Mouse (Mus musculus) liver, postnatal 0 days (tissue): ENCODE measurements around the gene Mylk2. TPM values are rescaled to one million over a fixed set of nuclear protein-coding genes. Genes with fewer than 3 reads are reported as not detected.
A peak's percentile ranks its signal among the peaks of the same experiment; 100 is the strongest.

Experiments
- ATAC-seq: fragments of 200-750 bp; cut with Nextera tagmentation; 2 replicates; pipeline ENCODE4 v1.8.0; 2017; ENCODE audit warnings: mild to moderate bottlenecking, moderate library complexity
- DNase-seq: peaks from one replicate; pipeline ENCODE4 v3.0.0-alpha.2; 2016
- H3K27ac ChIP-seq: fragments of 300-500 bp; sonication (generic); 2 replicates; pipeline ENCODE4 v1.5.1; 2014; ENCODE audit warnings: antibody characterized with exemption, moderate library complexity, mild to moderate bottlenecking, low read depth
- H3K27me3 ChIP-seq: fragments of 300-500 bp; sonication (generic); 2 replicates; pipeline ENCODE4 v1.6.1; 2014; ENCODE audit warnings: low read length, control low read depth, mixed read lengths; ENCODE audit not compliant: insufficient read depth
- H3K36me3 ChIP-seq: fragments of 300-500 bp; sonication (generic); replicated peaks from 2 replicates; pipeline ENCODE4 v1.6.1; 2014; ENCODE audit warnings: mild to moderate bottlenecking, control low read depth, low read length, moderate library complexity, mixed read lengths; ENCODE audit not compliant: insufficient read depth
- H3K4me1 ChIP-seq: fragments of 300-500 bp; sonication (generic); 2 replicates; pipeline ENCODE4 v1.6.1; 2014; ENCODE audit warnings: antibody characterized with exemption, mild to moderate bottlenecking, control low read depth; ENCODE audit not compliant: insufficient read depth
- H3K4me2 ChIP-seq: fragments of 300-500 bp; sonication (generic); 2 replicates; pipeline ENCODE4 v1.6.1; 2014; ENCODE audit warnings: low read depth, mild to moderate bottlenecking, low read length, moderate library complexity, mixed read lengths
- H3K4me3 ChIP-seq: fragments of 300-500 bp; sonication (generic); 2 replicates; pipeline ENCODE4 v1.5.1; 2014; ENCODE audit warnings: low read depth, low read length
- H3K9ac ChIP-seq: fragments of 300-500 bp; sonication (generic); replicated peaks from 2 replicates; pipeline ENCODE4 v1.6.1; 2014; ENCODE audit warnings: mild to moderate bottlenecking, moderate library complexity
- H3K9me3 ChIP-seq: fragments of 300-500 bp; sonication (generic); 2 replicates; pipeline ENCODE4 v1.6.1; 2016; ENCODE audit warnings: mild to moderate bottlenecking, control low read depth, low read length, mixed read lengths
- CTCF ChIP-seq: sonication (generic); IDR thresholded peaks from 2 replicates; pipeline ENCODE4 v1.5.1; 2016; ENCODE audit warnings: antibody characterized with exemption, low read depth
- EP300 ChIP-seq: IDR thresholded peaks from 2 replicates; pipeline ENCODE4 v1.6.1; 2016; ENCODE audit warnings: antibody characterized with exemption, low read depth, mild to moderate bottlenecking
- WGBS: fragments of 180-500 bp; shearing (Covaris S2); extraction: QIAGEN DNeasy Blood & Tissue Kit; methylation state at CpG from one replicate; pipeline ENCODE4 v1.1.7; 2014; ENCODE audit not compliant: insufficient replicate concordance; 5-methylcytosine and 5-hydroxymethylcytosine counted together
- polyA plus RNA-seq: library from polyadenylated mRNA; unstranded; fragments of >200 nt; fragmentation: Nextera tagmentation; extraction: Ambion mirVana; gene quantifications from 2 replicates; pipeline ENCODE4 v1.2.1, GENCODE M21; 2015

The Mylk2 gene
- polyA plus RNA-seq, 1 experiment from 2014 or later, result not detected

DNA sequence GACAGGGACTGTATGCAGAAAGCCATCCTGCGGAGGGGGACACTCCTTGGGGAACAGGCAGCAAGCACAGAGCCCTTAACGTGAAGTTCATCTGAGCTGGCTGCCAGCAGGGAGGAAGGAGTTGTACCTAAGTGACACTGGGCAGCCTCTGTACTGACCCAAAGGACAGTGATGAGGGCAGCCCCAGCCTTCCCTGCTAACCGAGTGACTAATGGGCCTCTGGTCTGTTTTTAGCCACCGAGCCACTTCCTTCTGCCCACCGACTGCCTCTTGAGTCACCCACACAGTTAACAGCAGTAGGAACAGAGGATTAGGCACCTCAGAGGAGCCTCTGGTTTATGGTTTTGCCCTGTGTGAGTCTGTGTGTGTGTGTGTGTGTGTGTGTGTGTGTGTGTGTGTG lies 16.2 kb downstream of the Mylk2 start:
- DNase-seq, result no peak
- H3K27ac ChIP-seq, result no peak overlapping the region
- H3K36me3 ChIP-seq, result no peaks in the 10 kb centered on the region
- H3K4me3 ChIP-seq, result no peak overlapping the region
- TF ChIP-seq CTCF, result no peak
- no peak for TF ChIP-seq EP300
- H3K4me1 ChIP-seq, result peaks cover 6% of the 10 kb centered on the region; the same call in 1 of the 2 replicates
- ATAC-seq, result peak; percentile 31; the same call in 1 of the 2 replicates
- H3K4me2 ChIP-seq, result no peak overlapping the region
- 39% methylated on average over 5 of the region's 5 CpGs for WGBS
- H3K9ac ChIP-seq, result no peak overlapping the region
- H3K27me3 ChIP-seq, result no peaks in the 10 kb centered on the region
- no peaks in the 10 kb centered on the region for H3K9me3 ChIP-seq

DNA sequence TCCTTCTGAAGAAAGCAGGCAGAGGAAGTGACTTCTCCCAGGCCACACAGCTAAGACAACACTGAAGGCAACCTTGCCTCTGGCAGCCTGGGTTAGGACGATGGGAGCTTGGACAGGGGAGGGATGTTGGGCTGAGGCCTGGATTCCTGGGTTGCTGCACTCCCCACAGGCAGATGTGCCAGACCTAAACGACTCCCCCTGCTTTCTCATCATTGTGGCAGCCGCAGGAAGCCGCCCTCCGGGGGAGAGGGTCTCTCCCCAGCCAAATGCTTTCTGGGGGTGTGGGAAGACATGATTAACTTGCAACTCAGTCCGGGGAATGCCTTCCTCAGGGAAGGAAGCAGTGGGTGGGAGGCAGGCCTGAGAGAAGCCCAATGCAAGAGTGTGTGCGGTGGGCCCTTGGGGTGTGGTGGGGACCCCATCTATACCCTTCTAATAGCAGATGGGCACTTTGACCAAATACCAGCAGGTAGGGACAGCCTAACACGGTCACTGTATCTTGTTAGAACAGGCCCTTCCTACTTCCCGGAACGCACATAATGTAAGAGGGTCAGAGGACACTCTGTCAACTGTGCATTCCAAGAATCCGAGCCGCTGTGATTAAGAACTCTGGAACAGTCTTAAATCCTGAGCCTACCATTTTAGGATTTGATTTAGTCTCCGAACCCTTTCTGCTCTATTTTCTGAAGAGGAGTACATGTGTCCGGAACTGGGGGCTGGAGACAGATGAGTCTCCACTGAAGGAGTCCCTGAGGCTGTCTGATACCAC lies 17.3 kb downstream of the Mylk2 start:
- Histone ChIP-seq H3K27me3 (no peaks in the 10 kb centered on the region), H3K4me3 (no peak overlapping the region), H3K36me3 (no peaks in the 10 kb centered on the region), H3K4me1 (peaks cover 6% of the 10 kb centered on the region; the same call in 1 of the 2 replicates), H3K9ac (no peak overlapping the region), H3K9me3 (no peaks in the 10 kb centered on the region), H3K27ac (peak overlapping the region; percentile 39), H3K4me2 (no peak overlapping the region)
- ATAC-seq (no peak), DNase-seq (no peak)
- WGBS, result 55% methylated on average over 14 of the region's 14 CpGs
- TF ChIP-seq CTCF (no peak), EP300 (no peak)

DNA sequence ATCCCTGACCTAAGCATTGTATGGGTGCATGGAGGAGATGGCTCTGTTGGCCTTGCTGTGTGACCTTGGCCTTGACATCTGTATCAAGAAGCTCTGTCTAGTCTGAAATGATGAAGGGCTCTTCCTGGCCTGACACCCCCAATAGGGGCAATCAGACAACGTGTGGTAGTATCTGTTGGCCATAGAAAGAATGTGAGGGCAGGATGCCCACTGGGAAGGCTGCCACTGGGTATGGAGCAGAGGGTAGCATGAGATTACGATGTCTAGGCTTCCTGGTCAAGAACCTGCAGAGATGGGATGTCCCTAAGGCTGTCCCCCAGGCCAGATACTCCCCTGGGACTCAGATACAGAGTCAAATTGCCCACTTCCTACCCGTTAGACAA lies 17.8 kb downstream of the Mylk2 start:
- peak overlapping the region; percentile 39; the same call in 1 of the 2 replicates for H3K27ac ChIP-seq
- 61% methylated on average over 3 of the region's 3 CpGs for WGBS
- DNase-seq, result no peak
- H3K36me3 ChIP-seq, result no peaks in the 10 kb centered on the region
- peaks cover 6% of the 10 kb centered on the region; the same call in 1 of the 2 replicates for H3K4me1 ChIP-seq
- ATAC-seq, result no peak
- H3K4me2 ChIP-seq, result no peak overlapping the region
- H3K4me3 ChIP-seq, result no peak overlapping the region
- H3K9ac ChIP-seq, result no peak overlapping the region
- no peak for TF ChIP-seq CTCF
- no peak for TF ChIP-seq EP300
- no peaks in the 10 kb centered on the region for H3K27me3 ChIP-seq
- H3K9me3 ChIP-seq, result no peaks in the 10 kb centered on the region

DNA sequence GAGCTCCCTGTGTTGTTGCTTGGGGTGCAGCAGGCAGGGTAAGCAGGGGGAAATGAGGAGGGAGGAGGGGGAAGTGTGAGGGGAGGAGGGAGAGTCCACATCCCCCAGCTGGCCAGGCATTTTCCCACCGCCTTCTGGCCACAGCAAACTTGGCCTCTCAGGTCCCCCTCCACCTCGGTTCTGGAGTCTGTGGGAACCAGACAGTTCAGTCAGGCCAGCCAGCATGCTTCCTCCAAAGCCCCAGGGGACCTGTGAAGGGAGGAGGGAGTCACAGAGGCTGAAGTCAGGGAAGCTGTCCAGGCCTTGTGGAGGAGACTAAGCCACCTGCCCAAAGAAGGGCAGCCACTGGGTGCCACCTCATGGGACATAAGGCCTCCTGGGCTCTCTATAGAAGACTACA lies 19.1 kb downstream of the Mylk2 start:
- Histone ChIP-seq H3K4me2 (no peak overlapping the region), H3K9me3 (no peaks in the 10 kb centered on the region), H3K36me3 (no peaks in the 10 kb centered on the region), H3K27ac (0 out of 2 replicates have a peak overlapping the region, but pooled peaks have one; percentile 34), H3K9ac (no peak overlapping the region), H3K4me3 (no peak overlapping the region), H3K4me1 (peaks cover 4% of the 10 kb centered on the region; the same call in 1 of the 2 replicates), H3K27me3 (no peaks in the 10 kb centered on the region)
- no peak for ATAC-seq
- 15% methylated on average over 2 of the region's 2 CpGs for WGBS
- TF ChIP-seq CTCF (no peak), EP300 (no peak)
- no peak for DNase-seq

DNA sequence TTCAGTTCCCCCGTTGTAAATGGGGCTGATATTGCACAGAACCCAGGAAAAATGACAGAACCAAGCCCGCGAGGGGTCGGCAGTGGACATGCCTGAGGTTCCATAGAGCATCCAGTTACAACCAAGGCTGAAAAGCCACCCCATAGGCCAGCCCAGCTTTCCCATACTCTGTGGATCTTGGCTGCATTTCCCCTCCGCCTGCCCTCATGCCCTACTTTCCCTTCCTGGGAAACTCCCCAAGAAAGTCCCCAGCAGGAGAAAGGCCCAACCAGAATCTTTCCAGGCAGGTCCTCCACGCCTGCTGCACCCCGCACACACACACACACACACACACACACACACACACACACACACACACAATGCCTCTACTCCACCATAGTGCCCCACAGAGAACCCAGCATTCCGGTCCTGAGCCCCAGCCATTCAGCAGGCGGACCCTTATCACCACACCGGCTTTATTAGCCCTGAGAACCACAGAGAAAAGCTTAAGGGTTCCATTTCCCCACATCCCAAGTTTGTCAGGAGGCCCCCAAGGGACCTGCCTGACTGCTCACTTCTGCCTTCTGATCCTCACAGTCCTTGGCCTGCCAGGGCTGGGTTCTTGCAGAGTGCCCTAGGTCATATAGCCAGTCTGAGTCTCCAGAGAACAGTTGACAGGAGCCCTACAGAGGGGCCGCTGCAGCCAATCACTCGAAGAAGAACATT lies 20.5 kb downstream of the Mylk2 start:
- no peaks in the 10 kb centered on the region for H3K36me3 ChIP-seq
- H3K27me3 ChIP-seq, result no peaks in the 10 kb centered on the region
- no peak overlapping the region for H3K4me2 ChIP-seq
- H3K4me3 ChIP-seq, result no peak overlapping the region
- WGBS, result 74% methylated on average over 12 of the region's 12 CpGs
- H3K27ac ChIP-seq, result peak overlapping the region; percentile 44; the same call in 1 of the 2 replicates
- DNase-seq, result no peak
- H3K4me1 ChIP-seq, result no peaks in the 10 kb centered on the region
- no peak for ATAC-seq
- H3K9ac ChIP-seq, result no peak overlapping the region
- TF ChIP-seq CTCF, result no peak
- TF ChIP-seq EP300, result no peak
- no peaks in the 10 kb centered on the region for H3K9me3 ChIP-seq

DNA sequence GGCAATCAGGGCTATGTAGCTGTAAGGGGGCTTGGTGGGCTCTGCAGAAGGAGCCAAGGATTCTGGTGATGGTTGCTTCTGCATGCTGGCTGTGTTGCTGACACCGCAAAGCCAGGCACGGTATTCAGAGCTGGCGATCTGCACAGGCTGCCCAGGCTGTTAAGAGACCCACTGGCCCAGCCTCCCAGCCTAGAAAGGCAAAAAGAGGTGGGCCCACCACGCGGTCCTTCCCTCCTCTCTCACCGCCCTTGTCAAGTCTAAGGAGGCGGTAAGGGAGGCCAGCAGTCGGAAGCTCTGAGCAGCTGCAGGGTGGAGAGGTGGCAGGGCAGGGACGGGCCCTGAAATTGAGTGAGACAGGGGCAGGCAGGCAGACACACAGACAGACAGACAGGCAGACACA lies 21.9 kb downstream of the Mylk2 start, which contains the start of gene Foxs1:
Foxs1 (minus strand) TSS at position 161 of the 400 bp plus-strand sequence.
- Histone ChIP-seq H3K27ac (peak within 1 kb of the TSS; percentile 44; the same call in 1 of the 2 replicates), H3K4me1 (no peaks in the 10 kb centered on the region), H3K9me3 (no peaks in the 10 kb centered on the region), H3K27me3 (no peaks in the 10 kb centered on the region), H3K9ac (no peak within 1 kb of the TSS), H3K4me2 (no peak within 1 kb of the TSS), H3K36me3 (no peaks in the 10 kb centered on the region), H3K4me3 (no peak within 1 kb of the TSS)
- ATAC-seq (no peak), DNase-seq (no peak)
- no peak for TF ChIP-seq CTCF
- no peak for TF ChIP-seq EP300
- 32% methylated on average over 9 of the region's 9 CpGs for WGBS
